Mouse (Mus musculus) T-helper 2 cell (primary cell): Measurements from ENCODE around the gene Shank2.

Experiments used
- in situ Hi-C: fragments of 300-600 bp; cut with MboI, MseI; formaldehyde crosslinking; loops from one replicate; pipeline ENCODE4 v1.15.1; 2025; ENCODE audit warnings: high pct_unique_total_duplicates

The Shank2 gene

GRCm38 (mm10) chr7:144266745-144267144 lies 265.0 kb downstream of the Shank2 start:
- in situ Hi-C loops: no loop called here

- in situ Hi-C loops: no loop called here
Measured at GRCm38 (mm10) chr7:144268329-144268728, 266.6 kb downstream of the Shank2 start.

- in situ Hi-C loops: no loop called here
Measured at GRCm38 (mm10) chr7:144268778-144269177, 267.1 kb downstream of the Shank2 start.

- in situ Hi-C loops: no loop called here
Measured at GRCm38 (mm10) chr7:144271074-144271473, 269.3 kb downstream of the Shank2 start.

GRCm38 (mm10) chr7:144278703-144279102 lies 277.0 kb downstream of the Shank2 start:
- in situ Hi-C loops: no loop called here

- in situ Hi-C loops: no loop called here
Measured at GRCm38 (mm10) chr7:144283701-144284100, 282.0 kb downstream of the Shank2 start.

- in situ Hi-C loops: no loop called here
Measured at GRCm38 (mm10) chr7:144284241-144285065, 282.7 kb downstream of the Shank2 start.

- in situ Hi-C loops: no loop called here
Measured at GRCm38 (mm10) chr7:144285066-144285633, 283.4 kb downstream of the Shank2 start.

- in situ Hi-C loops: no loop called here
Measured at GRCm38 (mm10) chr7:144285912-144286311, 284.2 kb downstream of the Shank2 start.

GRCm38 (mm10) chr7:144287991-144288390 lies 286.3 kb downstream of the Shank2 start:
- in situ Hi-C loops: no loop called here

- in situ Hi-C loops: no loop called here
Measured at GRCm38 (mm10) chr7:144291478-144291877, 289.8 kb downstream of the Shank2 start.

GRCm38 (mm10) chr7:144293611-144294010 lies 291.9 kb downstream of the Shank2 start:
- in situ Hi-C loops: no loop called here

- in situ Hi-C loops: no loop called here
Measured at GRCm38 (mm10) chr7:144294239-144295200, 292.8 kb downstream of the Shank2 start.

GRCm38 (mm10) chr7:144299351-144299750 lies 297.6 kb downstream of the Shank2 start:
- in situ Hi-C loops: no loop called here

GRCm38 (mm10) chr7:144301646-144302045 lies 299.9 kb downstream of the Shank2 start:
- in situ Hi-C loops: no loop called here

- in situ Hi-C loops: no loop called here
Measured at GRCm38 (mm10) chr7:144302498-144302897, 300.8 kb downstream of the Shank2 start.

- in situ Hi-C loops: no loop called here
Measured at GRCm38 (mm10) chr7:144307853-144308409, 306.2 kb downstream of the Shank2 start.

GRCm38 (mm10) chr7:144314438-144315105 lies 312.8 kb downstream of the Shank2 start:
- in situ Hi-C loops: loop anchor here (10.0 kb wide), 1 partner anchor 300 kb away; no protein-coding TSS in a partner anchor

GRCm38 (mm10) chr7:144316224-144316623 lies 314.5 kb downstream of the Shank2 start:
- in situ Hi-C loops: loop anchor here (10.0 kb wide), 1 partner anchor 299 kb away; no protein-coding TSS in a partner anchor

GRCm38 (mm10) chr7:144316797-144317196 lies 315.1 kb downstream of the Shank2 start:
- in situ Hi-C loops: loop anchor here (10.0 kb wide), 1 partner anchor 298 kb away; no protein-coding TSS in a partner anchor

- in situ Hi-C loops: no loop called here
Measured at GRCm38 (mm10) chr7:144324077-144324476, 322.3 kb downstream of the Shank2 start.
